Mouse (Mus musculus) gastrocnemius, postnatal 4 days (tissue): Measurements from ENCODE around the gene Krt81. TPM values are rescaled to one million over a fixed set of nuclear protein-coding genes. Genes with fewer than 3 reads are reported as not detected.

ENCODE experiments used
- DNase-seq, 2 experiments: peaks; one replicate each; pipeline ENCODE4 v3.0.0; 2021 to 2022; ENCODE audit warnings: low spot score in 2 of 2, mixed read lengths in 2 of 2
- long read RNA-seq, 2 experiments: library from polyadenylated mRNA; stranded (forward); transcript quantifications; one replicate each; pipeline ENCODE4 v2.0.0; 2021
- total RNA-seq, 2 experiments: library from RNA; stranded (reverse); gene quantifications; 2 replicates each; pipeline ENCODE4 v1.2.3; 2021

Gene Krt81
- not detected for total RNA-seq
- long read RNA-seq, experiment 1, transcript Krt81-201 (9 exons, 1,843 nt) = major isoform, 8 of 14 reads
- long read RNA-seq, experiment 1, partial matches to known transcripts = 2 of 14 reads
- long read RNA-seq, experiment 1, other reads (novel, unspliced or antisense) = 4 of 14 reads
- long read RNA-seq, experiment 2 = 0 reads

GRCm38 (mm10) chr15:101463651-101464050, at the start of gene Krt81:
Krt81 (minus strand) TSS chr15:101463751.
- DNase-seq = no peak

GRCm38 (mm10) chr15:101508247-101508646, 44.7 kb upstream of the Krt81 start:
- DNase-seq = no peak

- DNase-seq = no peak
These were observed 43.6 kb upstream of the Krt81 start for GRCm38 (mm10) chr15:101506896-101507758.

- no peak for DNase-seq
These were observed 33.6 kb upstream of the Krt81 start for GRCm38 (mm10) chr15:101497181-101497580.

GRCm38 (mm10) chr15:101495266-101495665, 31.7 kb upstream of the Krt81 start:
- DNase-seq = no peak

- DNase-seq = no peak
These were observed 30.7 kb upstream of the Krt81 start for GRCm38 (mm10) chr15:101494203-101494602.

- DNase-seq = no peak
These were observed 30.2 kb upstream of the Krt81 start for GRCm38 (mm10) chr15:101493713-101494112.

- DNase-seq = no peak
These were observed 29.2 kb upstream of the Krt81 start for GRCm38 (mm10) chr15:101492718-101493117.

- no peak for DNase-seq
These were observed 27.9 kb upstream of the Krt81 start, which contains the start of gene Krt83 for GRCm38 (mm10) chr15:101491431-101491830. Krt83 (minus strand) TSS chr15:101491512.

GRCm38 (mm10) chr15:101485911-101486635, 22.5 kb upstream of the Krt81 start:
- DNase-seq = no peak

GRCm38 (mm10) chr15:101484939-101485338, 21.4 kb upstream of the Krt81 start:
- DNase-seq = no peak

- DNase-seq = no peak
These were observed 20.1 kb upstream of the Krt81 start for GRCm38 (mm10) chr15:101483646-101484045.

- no peak for DNase-seq
These were observed 18.5 kb upstream of the Krt81 start for GRCm38 (mm10) chr15:101482056-101482455.

- no peak for DNase-seq
These were observed 16.1 kb upstream of the Krt81 start for GRCm38 (mm10) chr15:101479666-101480060.

- peak; percentile 35 to 47 for DNase-seq
These were observed 15.6 kb upstream of the Krt81 start for GRCm38 (mm10) chr15:101479007-101479665.

- peak in 1 of 2 experiments; percentile 35 for DNase-seq
These were observed 9.5 kb upstream of the Krt81 start, which contains the start of gene Krt86 for GRCm38 (mm10) chr15:101472952-101473528. Krt86 (plus strand) TSS chr15:101473478.

GRCm38 (mm10) chr15:101469093-101469492, 5.5 kb upstream of the Krt81 start:
- DNase-seq = no peak

GRCm38 (mm10) chr15:101459283-101459682, 4.3 kb downstream of the Krt81 start:
- DNase-seq = no peak

- no peak for DNase-seq
These were observed 5.1 kb downstream of the Krt81 start for GRCm38 (mm10) chr15:101458361-101458930.

- DNase-seq = no peak
These were observed 7.7 kb downstream of the Krt81 start for GRCm38 (mm10) chr15:101455891-101456290.
